Mouse (Mus musculus) small intestine, adult 2 months (tissue): Measurements from ENCODE around the gene Il16.

ENCODE experiments used
- CTCF ChIP-seq: fragments of 200-500 bp; IDR thresholded peaks from 2 replicates; pipeline ENCODE4 v1.5.1; 2012; ENCODE audit warnings: low read depth, mild to moderate bottlenecking, control low read depth, inconsistent platforms, low read length, moderate library complexity, mixed read lengths; ENCODE audit not compliant: insufficient replicate concordance, insufficient read length; ENCODE audit errors: extremely low read depth
- POLR2A ChIP-seq: fragments of 200-500 bp; IDR thresholded peaks from 2 replicates; pipeline ENCODE4 v1.6.1; 2012; ENCODE audit warnings: low read depth, mild to moderate bottlenecking, control low read depth, inconsistent platforms, low read length, moderate library complexity

- no peak for TF ChIP-seq POLR2A
- TF ChIP-seq CTCF: no peak
Measured at GRCm38 (mm10) chr7:83778516-83778915, 33.0 kb upstream of the Il16 start.
